Mouse (Mus musculus) liver, embryonic 12.5 days (tissue): ENCODE data around the gene Fmod. TPM values are rescaled to one million over a fixed set of nuclear protein-coding genes. Genes with fewer than 3 reads are reported as not detected.
A peak's percentile ranks its signal among the peaks of the same experiment; 100 is the strongest.

Experiments
- ATAC-seq: fragments of 200-750 bp; cut with Nextera tagmentation; 2 replicates; pipeline ENCODE4 v1.8.0; 2017; ENCODE audit warnings: moderate number of reproducible peaks, mild to moderate bottlenecking, moderate library complexity
- H3K27ac ChIP-seq: fragments of 300-500 bp; sonication (generic); 2 replicates; pipeline ENCODE4 v1.5.1; 2016; ENCODE audit warnings: mild to moderate bottlenecking
- H3K27me3 ChIP-seq: fragments of 300-500 bp; sonication (generic); replicated peaks from 2 replicates; pipeline ENCODE4 v1.6.1; 2016; ENCODE audit warnings: mild to moderate bottlenecking, moderate library complexity
- H3K36me3 ChIP-seq: fragments of 300-500 bp; sonication (generic); 2 replicates; pipeline ENCODE4 v1.6.1; 2016; ENCODE audit warnings: mild to moderate bottlenecking, moderate library complexity
- H3K4me1 ChIP-seq: fragments of 300-500 bp; sonication (generic); 2 replicates; pipeline ENCODE4 v1.6.1; 2016
- H3K4me2 ChIP-seq: fragments of 300-500 bp; sonication (generic); 2 replicates; pipeline ENCODE4 v1.6.1; 2016; ENCODE audit warnings: mild to moderate bottlenecking, moderate library complexity
- H3K4me3 ChIP-seq: fragments of 300-500 bp; sonication (generic); 2 replicates; pipeline ENCODE4 v1.5.1; 2016; ENCODE audit warnings: mild to moderate bottlenecking, moderate library complexity
- H3K9ac ChIP-seq: fragments of 300-500 bp; sonication (generic); 2 replicates; pipeline ENCODE4 v1.6.1; 2016; ENCODE audit warnings: mild to moderate bottlenecking, moderate library complexity
- H3K9me3 ChIP-seq: fragments of 300-500 bp; sonication (generic); replicated peaks from 2 replicates; pipeline ENCODE4 v1.6.1; 2016; ENCODE audit warnings: mild to moderate bottlenecking, moderate library complexity
- WGBS: fragments of 180-500 bp; shearing (Covaris S2); methylation state at CpG from one replicate; pipeline ENCODE4 v1.1.7; 2016; ENCODE audit not compliant: insufficient replicate concordance; 5-methylcytosine and 5-hydroxymethylcytosine counted together
- polyA plus RNA-seq: library from polyadenylated mRNA; unstranded; fragments of >200 nt; fragmentation: Nextera tagmentation; extraction: Ambion mirVana; gene quantifications from 2 replicates; pipeline ENCODE4 v1.2.1, GENCODE M21; 2016

The Fmod gene
- polyA plus RNA-seq, 1 experiment from 2014 or later: 3.1 TPM

DNA sequence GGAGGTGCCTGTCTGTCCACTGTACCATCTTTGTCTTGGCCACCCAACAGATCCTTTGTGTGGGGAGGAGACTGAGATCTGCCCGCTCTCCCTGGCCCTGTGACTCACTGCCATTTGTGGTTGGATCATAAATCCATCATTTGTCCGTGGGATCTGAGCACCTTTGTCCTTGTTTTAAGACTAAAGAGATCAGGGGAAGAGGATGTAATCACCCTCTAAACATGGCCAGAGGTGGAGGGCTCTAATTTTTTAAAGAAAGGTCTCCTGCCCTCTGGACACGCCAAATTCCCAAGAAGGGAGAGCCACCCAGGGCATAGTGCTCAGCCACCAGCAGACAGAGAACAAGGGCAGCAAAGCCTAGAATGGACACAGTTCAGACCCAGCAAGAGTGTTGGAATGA lies 54.8 kb downstream of the Fmod start:
- H3K4me2 ChIP-seq: peak overlapping the region; percentile 84
- H3K4me1 ChIP-seq: peaks cover 88% of the 10 kb centered on the region
- no peaks in the 10 kb centered on the region for H3K36me3 ChIP-seq
- H3K4me3 ChIP-seq: no peak overlapping the region
- H3K27me3 ChIP-seq: 0 out of 2 replicates have a peak, but pooled peaks cover 6% of the 10 kb centered on the region
- WGBS: 69% methylated on average over 3 of the region's 3 CpGs
- H3K27ac ChIP-seq: peak overlapping the region; percentile 97
- no peaks in the 10 kb centered on the region for H3K9me3 ChIP-seq
- peak overlapping the region; percentile 62 for H3K9ac ChIP-seq
- no peak for ATAC-seq

DNA sequence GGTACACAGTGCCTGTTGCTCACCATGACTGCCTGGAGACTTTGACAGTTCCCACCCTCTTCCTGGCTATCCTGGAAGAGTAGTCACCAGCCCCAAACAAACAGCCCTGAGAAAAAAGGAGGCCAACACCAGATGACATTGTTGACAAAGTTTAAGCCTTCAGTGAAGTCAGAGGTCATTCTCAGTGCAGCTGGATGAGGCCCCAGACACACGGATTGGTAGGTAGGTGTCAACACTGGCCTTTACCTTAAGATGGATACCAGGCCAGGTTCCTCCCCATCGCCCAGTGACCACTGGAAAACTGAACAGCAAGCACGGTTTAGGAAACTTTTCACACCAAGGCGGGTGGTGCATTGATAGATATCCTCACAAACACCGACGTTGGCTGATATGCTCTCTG lies 55.3 kb downstream of the Fmod start:
- ATAC-seq: no peak; the same call in 1 of the 2 replicates
- Histone ChIP-seq H3K9me3 (no peaks in the 10 kb centered on the region), H3K36me3 (no peaks in the 10 kb centered on the region), H3K4me1 (peaks cover 88% of the 10 kb centered on the region), H3K4me3 (peak overlapping the region; percentile 58), H3K27ac (peak overlapping the region; percentile 97), H3K4me2 (peak overlapping the region; percentile 84), H3K9ac (peak overlapping the region; percentile 62), H3K27me3 (0 out of 2 replicates have a peak, but pooled peaks cover 6% of the 10 kb centered on the region)
- 12% methylated on average over 6 of the region's 6 CpGs for WGBS

DNA sequence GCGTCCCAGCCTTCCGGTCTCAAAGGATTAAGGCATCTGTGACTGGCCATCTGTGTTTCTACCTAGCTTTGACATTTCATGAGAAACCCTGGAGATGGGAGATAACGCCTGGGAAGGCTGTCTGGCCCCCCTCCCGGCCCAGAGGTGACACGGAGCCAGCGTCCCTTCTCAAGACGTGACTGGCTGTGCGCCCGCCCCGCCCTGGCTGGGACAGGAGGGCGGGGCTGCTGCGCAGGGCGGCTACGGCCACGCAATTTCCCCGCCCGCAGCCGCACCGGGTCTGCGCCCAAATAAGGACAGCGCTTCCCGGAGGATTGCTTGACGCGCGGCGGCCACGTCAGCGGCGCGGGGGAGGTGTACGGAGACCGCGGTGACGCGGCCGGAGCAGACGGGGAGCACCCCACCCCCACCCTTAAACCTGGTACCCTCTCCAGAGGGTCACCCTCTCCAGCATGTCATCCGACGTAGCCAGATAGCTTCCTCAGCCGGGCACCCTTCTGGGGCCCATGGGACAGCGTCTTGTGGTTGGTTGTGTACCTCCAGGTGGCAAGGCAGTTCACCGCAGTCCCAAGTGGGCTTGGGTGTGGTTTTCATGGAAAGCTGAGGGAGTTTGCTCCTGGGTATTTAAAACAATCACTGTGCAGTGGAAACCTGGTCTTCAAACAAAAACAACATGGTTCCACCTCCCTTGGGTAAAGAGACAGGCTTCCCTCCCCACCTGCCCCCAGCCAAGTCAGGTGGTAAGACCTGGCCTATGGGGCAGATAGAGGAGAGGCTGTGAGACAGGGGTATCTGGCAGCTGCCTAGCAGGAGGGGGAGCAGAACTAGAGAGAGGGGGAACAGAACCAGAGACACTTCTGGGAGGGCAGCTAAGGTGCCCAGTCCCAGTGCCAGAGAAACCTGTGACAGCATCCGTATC lies 56.1 kb downstream of the Fmod start:
- peak; percentile 96 for ATAC-seq
- Histone ChIP-seq H3K4me1 (peaks cover 88% of the 10 kb centered on the region), H3K36me3 (no peaks in the 10 kb centered on the region), H3K9ac (peak overlapping the region; percentile 80), H3K4me2 (peak overlapping the region; percentile 84), H3K9me3 (no peaks in the 10 kb centered on the region), H3K27me3 (0 out of 2 replicates have a peak, but pooled peaks cover 6% of the 10 kb centered on the region), H3K27ac (peak overlapping the region; percentile 97), H3K4me3 (peak overlapping the region; percentile 58)
- WGBS: 1% methylated on average over 43 of the region's 43 CpGs

DNA sequence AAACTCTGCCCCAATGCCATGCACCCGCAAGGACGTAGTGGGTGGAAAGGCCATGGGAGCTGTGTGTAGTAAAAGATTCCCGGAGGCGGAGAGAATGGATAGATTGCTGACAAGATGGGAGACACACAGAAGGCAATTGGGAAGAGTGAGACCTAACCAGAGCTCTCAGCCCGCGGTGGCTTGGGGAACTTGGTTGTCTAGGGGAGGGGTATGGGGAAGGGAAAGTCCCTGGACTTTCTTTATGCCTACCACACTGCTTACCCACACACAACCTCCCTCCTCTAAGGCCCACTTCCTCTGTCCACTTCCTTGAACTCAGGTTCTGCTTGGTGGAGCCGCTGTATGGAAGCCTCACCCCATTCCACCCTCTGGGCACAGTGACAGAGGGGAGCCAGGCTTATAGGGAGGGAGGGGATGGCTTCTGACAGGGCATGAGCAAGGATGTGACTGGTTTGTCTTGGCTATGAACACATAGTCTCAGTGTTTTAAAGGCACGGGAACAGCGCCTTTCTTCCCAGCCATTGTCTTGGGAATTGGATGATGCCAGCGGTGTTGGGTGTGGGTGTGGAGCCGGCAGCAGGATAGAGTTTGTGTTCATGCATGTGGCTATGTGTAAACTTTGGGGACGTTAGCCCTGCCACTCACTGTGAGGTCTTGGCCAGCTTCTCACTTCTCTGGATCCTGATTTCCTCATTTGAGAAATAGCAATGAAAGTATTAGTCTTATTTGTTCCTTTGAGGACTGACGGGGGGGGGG lies 56.9 kb downstream of the Fmod start:
- H3K4me1 ChIP-seq: peaks cover 88% of the 10 kb centered on the region
- 50% methylated on average over 13 of the region's 13 CpGs for WGBS

DNA sequence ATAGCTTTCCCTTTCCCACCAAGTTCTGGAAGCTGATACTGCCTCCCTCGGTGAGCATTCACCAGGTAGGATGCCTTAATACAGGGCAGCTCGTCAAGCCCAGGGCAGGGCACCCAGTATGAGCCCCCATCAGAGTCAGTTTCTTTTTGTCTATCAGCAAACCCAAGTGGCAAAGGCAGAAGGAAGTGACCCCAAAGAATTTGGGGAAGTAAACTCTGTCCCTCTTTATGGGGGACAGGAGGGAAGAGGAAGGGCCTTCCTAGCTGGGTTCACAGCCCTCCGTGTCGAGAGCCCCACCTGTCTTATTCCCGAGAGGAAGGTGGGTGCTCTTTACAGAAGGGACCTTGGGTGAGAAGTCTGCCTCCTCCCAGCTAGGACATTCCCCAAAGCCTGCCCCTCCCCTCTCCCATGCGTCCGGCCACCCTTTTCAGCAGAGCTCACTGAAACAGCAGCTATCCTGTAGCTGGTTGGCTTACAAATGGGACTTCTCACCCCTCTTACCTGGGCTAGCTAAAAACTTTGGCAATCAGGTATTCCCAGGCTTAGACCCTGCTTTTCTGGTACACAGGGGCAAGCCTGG lies 58.1 kb downstream of the Fmod start:
- Histone ChIP-seq H3K27ac (peak overlapping the region; percentile 28), H3K9ac (no peak overlapping the region), H3K9me3 (no peaks in the 10 kb centered on the region), H3K4me2 (no peak overlapping the region), H3K4me3 (no peak overlapping the region), H3K36me3 (no peaks in the 10 kb centered on the region), H3K27me3 (0 out of 2 replicates have a peak, but pooled peaks cover 6% of the 10 kb centered on the region), H3K4me1 (peaks cover 89% of the 10 kb centered on the region)
- WGBS: 29% methylated on average over 7 of the region's 7 CpGs
- ATAC-seq: no peak

More for the DNA sequence above, 56.9 kb downstream of the Fmod start:
- no peak for ATAC-seq
- Histone ChIP-seq H3K4me3 (peak overlapping the region; percentile 58), H3K27me3 (0 out of 2 replicates have a peak, but pooled peaks cover 6% of the 10 kb centered on the region), H3K9ac (peak overlapping the region; percentile 80), H3K36me3 (no peaks in the 10 kb centered on the region), H3K4me2 (peak overlapping the region; percentile 84), H3K9me3 (no peaks in the 10 kb centered on the region), H3K27ac (peak overlapping the region; percentile 97)

DNA sequence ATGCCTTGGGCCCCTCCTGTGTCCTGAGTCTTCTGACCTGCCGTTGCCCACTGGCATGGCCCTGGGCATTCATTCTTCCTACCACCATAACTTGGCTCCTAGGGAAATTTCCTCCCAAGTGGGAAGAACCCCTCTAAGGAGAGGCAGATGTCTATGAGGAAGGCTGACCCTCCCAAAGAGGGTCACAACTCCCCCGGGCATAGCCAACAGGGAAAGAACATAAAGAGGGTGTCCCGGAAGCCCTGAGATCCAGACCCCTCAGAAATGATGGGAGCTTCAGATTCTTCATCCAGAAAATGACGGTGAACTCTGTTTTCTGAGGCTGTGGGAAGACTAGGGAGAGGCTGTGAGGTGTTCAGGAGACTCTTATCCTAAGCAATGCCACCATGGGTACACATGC lies 58.7 kb downstream of the Fmod start:
- no peak for ATAC-seq
- Histone ChIP-seq H3K27ac (peak overlapping the region; percentile 95; the same call in 1 of the 2 replicates), H3K36me3 (no peaks in the 10 kb centered on the region), H3K4me3 (no peak overlapping the region), H3K4me2 (no peak overlapping the region), H3K9me3 (no peaks in the 10 kb centered on the region), H3K27me3 (peaks cover 6% of the 10 kb centered on the region; the same call in 1 of the 2 replicates), H3K4me1 (peaks cover 92% of the 10 kb centered on the region), H3K9ac (0 out of 2 replicates have a peak overlapping the region, but pooled peaks have one; percentile 13)
- 83% methylated on average over 4 of the region's 4 CpGs for WGBS

DNA sequence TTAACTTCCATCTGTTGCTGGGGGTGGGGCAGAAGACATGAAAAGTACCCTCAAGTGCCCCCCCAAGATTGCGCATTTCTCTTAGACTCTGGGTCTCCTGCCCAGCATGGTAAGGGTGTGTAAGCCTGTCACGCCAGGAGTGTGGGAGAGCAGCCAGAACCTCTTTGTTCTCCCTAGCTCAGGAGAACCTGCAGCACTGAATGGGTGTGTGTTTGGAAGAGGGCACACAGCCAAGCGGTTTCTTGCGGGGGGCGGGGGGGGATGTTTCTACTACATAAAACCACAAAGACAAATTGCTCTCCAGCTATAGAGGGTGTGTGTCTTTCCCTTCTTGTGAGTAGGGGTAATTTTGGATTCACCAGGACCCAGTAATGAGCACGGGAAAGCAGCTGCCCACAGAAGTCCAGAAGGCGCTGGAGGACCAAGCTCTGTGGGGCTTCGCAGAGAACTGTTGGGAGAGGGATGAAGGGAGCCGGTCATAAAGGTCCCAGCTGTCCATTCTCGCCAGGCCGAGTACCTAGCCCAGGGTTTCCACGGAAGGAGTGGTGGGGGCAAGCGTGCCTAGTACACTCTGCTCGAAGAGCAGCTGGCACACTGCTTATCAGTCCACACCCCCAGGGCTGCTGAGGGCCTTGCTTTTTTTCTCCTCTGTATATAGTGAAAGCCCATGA lies 59.3 kb downstream of the Fmod start:
- no peaks in the 10 kb centered on the region for H3K9me3 ChIP-seq
- H3K36me3 ChIP-seq: no peaks in the 10 kb centered on the region
- H3K9ac ChIP-seq: peak overlapping the region; percentile 13; the same call in 1 of the 2 replicates
- peak overlapping the region; percentile 95 for H3K27ac ChIP-seq
- no peak overlapping the region for H3K4me3 ChIP-seq
- no peak for ATAC-seq
- H3K4me1 ChIP-seq: peaks cover 88% of the 10 kb centered on the region
- peaks cover 6% of the 10 kb centered on the region; the same call in 1 of the 2 replicates for H3K27me3 ChIP-seq
- 66% methylated on average over 14 of the region's 14 CpGs for WGBS
- peak overlapping the region; percentile 30 for H3K4me2 ChIP-seq

DNA sequence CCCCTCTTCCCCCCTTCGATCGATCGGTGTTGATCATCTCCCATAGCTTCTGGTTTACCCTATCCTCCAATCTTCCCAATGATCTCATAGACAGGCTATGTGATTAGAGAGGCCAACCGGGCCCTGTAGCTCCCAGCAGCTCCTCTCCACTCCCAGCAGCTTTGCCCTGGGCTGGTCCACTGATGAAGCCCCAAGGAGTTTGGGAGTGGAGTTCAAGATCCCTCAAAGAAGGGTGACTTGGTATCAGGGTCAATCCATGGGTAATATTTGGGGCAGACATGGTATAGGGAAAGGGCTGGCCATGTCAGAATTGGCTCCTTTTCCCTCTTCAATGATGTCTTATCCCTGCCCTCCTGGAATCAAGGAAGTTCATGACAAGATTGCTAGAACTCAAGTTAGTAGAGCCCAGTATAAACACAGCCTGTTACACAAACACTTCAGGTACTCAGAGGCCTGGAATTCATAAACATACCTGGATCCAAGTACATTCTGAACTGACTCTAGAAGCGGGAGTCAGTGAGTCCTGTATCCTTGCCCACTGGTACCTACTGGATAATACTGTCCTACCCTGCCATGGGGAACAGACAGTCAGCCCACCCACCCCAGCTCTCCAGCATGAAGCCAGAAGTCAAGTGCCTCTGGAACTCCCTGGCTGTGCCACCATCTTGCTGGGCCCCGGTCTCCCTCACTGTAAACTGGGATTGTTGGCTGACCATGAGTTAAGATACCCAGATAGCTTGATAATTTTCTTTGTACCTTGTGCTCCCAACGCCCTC lies 60.2 kb downstream of the Fmod start:
- Histone ChIP-seq H3K4me2 (peak overlapping the region; percentile 78), H3K4me3 (no peak overlapping the region), H3K27ac (peak overlapping the region; percentile 95), H3K9ac (peak overlapping the region; percentile 44), H3K9me3 (no peaks in the 10 kb centered on the region), H3K36me3 (no peaks in the 10 kb centered on the region), H3K4me1 (peaks cover 80% of the 10 kb centered on the region), H3K27me3 (peaks cover 6% of the 10 kb centered on the region; the same call in 1 of the 2 replicates)
- WGBS: 87% methylated on average over 7 of the region's 7 CpGs
- no peak for ATAC-seq
